Mouse (Mus musculus) liver, embryonic 13.5 days (tissue): ENCODE results near the gene Stam. TPM values are rescaled to one million over a fixed set of nuclear protein-coding genes. Genes with fewer than 3 reads are reported as not detected.
A peak's percentile ranks its signal among the peaks of the same experiment; 100 is the strongest.

Source experiments
- ATAC-seq: fragments of 200-750 bp; cut with Nextera tagmentation; 2 replicates; pipeline ENCODE4 v1.8.0; 2017; ENCODE audit warnings: low read depth, mild to moderate bottlenecking, moderate number of reproducible peaks, moderate library complexity
- DNase-seq: peaks from one replicate; pipeline ENCODE4 v3.0.0; 2022
- H3K27ac ChIP-seq: fragments of 300-500 bp; sonication (generic); 2 replicates; pipeline ENCODE4 v1.5.1; 2015; ENCODE audit warnings: moderate library complexity, mild to moderate bottlenecking, inconsistent platforms
- H3K27me3 ChIP-seq: fragments of 300-500 bp; sonication (generic); 2 replicates; pipeline ENCODE4 v1.6.1; 2015; ENCODE audit warnings: mild to moderate bottlenecking, inconsistent platforms
- H3K36me3 ChIP-seq: fragments of 300-500 bp; sonication (generic); 2 replicates; pipeline ENCODE4 v1.6.1; 2015; ENCODE audit warnings: mild to moderate bottlenecking, inconsistent platforms
- H3K4me1 ChIP-seq: fragments of 300-500 bp; sonication (generic); replicated peaks from 2 replicates; pipeline ENCODE4 v1.6.1; 2015; ENCODE audit warnings: inconsistent platforms
- H3K4me2 ChIP-seq: fragments of 300-500 bp; sonication (generic); 2 replicates; pipeline ENCODE4 v1.6.1; 2015; ENCODE audit warnings: inconsistent platforms, mild to moderate bottlenecking, moderate library complexity
- H3K4me3 ChIP-seq: fragments of 300-500 bp; sonication (generic); replicated peaks from 2 replicates; pipeline ENCODE4 v1.5.1; 2015; ENCODE audit warnings: mild to moderate bottlenecking, inconsistent platforms
- H3K9ac ChIP-seq: fragments of 300-500 bp; sonication (generic); 2 replicates; pipeline ENCODE4 v1.6.1; 2015; ENCODE audit warnings: mild to moderate bottlenecking, inconsistent platforms
- H3K9me3 ChIP-seq: fragments of 300-500 bp; sonication (generic); replicated peaks from 2 replicates; pipeline ENCODE4 v1.6.1; 2016; ENCODE audit warnings: inconsistent platforms
- WGBS: fragments of 180-500 bp; shearing (Covaris S2); methylation state at CpG from one replicate; pipeline ENCODE4 v1.1.7; 2015; ENCODE audit not compliant: insufficient replicate concordance; 5-methylcytosine and 5-hydroxymethylcytosine counted together
- polyA plus RNA-seq: library from polyadenylated mRNA; unstranded; fragments of >200 nt; fragmentation: Nextera tagmentation; extraction: Ambion mirVana; gene quantifications from 2 replicates; pipeline ENCODE4 v1.2.1, GENCODE M21; 2015

Gene Stam
- 25.9 and 32.1 TPM in 2 replicates for polyA plus RNA-seq

- H3K4me3 ChIP-seq = peak within 1 kb of the TSS; percentile 95
- H3K9ac ChIP-seq = peak within 1 kb of the TSS; percentile 96
- peaks cover 46% of the 10 kb centered on the region for H3K4me1 ChIP-seq
These were observed at the start of gene Stam for GRCm38 (mm10) chr2:14073362-14074220. TSS of gene Stam (plus strand) at chr2:14074098.

GRCm38 (mm10) chr2:14041249-14041648, 32.6 kb upstream of the Stam start:
- H3K9ac ChIP-seq = no peak overlapping the region
- ATAC-seq (no peak), DNase-seq (no peak)
- peaks cover 6% of the 10 kb centered on the region for H3K4me1 ChIP-seq
- peaks cover 29% of the 10 kb centered on the region for H3K36me3 ChIP-seq
- 96% methylated on average over 2 of the region's 2 CpGs for WGBS
- no peak overlapping the region for H3K27ac ChIP-seq
- no peaks in the 10 kb centered on the region for H3K9me3 ChIP-seq
- H3K27me3 ChIP-seq = no peaks in the 10 kb centered on the region
- H3K4me3 ChIP-seq = no peak overlapping the region
- no peak overlapping the region for H3K4me2 ChIP-seq

More at GRCm38 (mm10) chr2:14073362-14074220, at the start of gene Stam:
- no peaks in the 10 kb centered on the region for H3K9me3 ChIP-seq
- no peaks in the 10 kb centered on the region for H3K27me3 ChIP-seq
- peak; percentile 98 for ATAC-seq
- under 1% methylated on average over 50 of the region's 50 CpGs for WGBS
- peak within 1 kb of the TSS; percentile 78 for H3K4me2 ChIP-seq
- DNase-seq = peak; percentile 82
- H3K27ac ChIP-seq = peak within 1 kb of the TSS; percentile 99
- no peaks in the 10 kb centered on the region for H3K36me3 ChIP-seq

GRCm38 (mm10) chr2:14043011-14043410, 30.9 kb upstream of the Stam start:
- Histone ChIP-seq H3K4me2 (no peak overlapping the region), H3K4me1 (peaks cover 6% of the 10 kb centered on the region), H3K27ac (no peak overlapping the region), H3K36me3 (peaks cover 26% of the 10 kb centered on the region), H3K27me3 (no peaks in the 10 kb centered on the region), H3K9ac (no peak overlapping the region), H3K9me3 (no peaks in the 10 kb centered on the region), H3K4me3 (no peak overlapping the region)
- WGBS = 76% methylated on average over 3 of the region's 3 CpGs
- DNase-seq = no peak
- ATAC-seq = no peak

GRCm38 (mm10) chr2:14043577-14044170, 30.2 kb upstream of the Stam start:
- no peak overlapping the region for H3K4me3 ChIP-seq
- no peak for DNase-seq
- 72% methylated on average over 9 of the region's 9 CpGs for WGBS
- no peaks in the 10 kb centered on the region for H3K9me3 ChIP-seq
- peaks cover 26% of the 10 kb centered on the region for H3K36me3 ChIP-seq
- no peaks in the 10 kb centered on the region for H3K27me3 ChIP-seq
- H3K4me1 ChIP-seq = peaks cover 7% of the 10 kb centered on the region
- H3K27ac ChIP-seq = no peak overlapping the region
- no peak overlapping the region for H3K4me2 ChIP-seq
- H3K9ac ChIP-seq = no peak overlapping the region
- ATAC-seq = no peak

GRCm38 (mm10) chr2:14048381-14048780, 25.5 kb upstream of the Stam start:
- no peak overlapping the region for H3K4me3 ChIP-seq
- no peak overlapping the region for H3K9ac ChIP-seq
- H3K27me3 ChIP-seq = no peaks in the 10 kb centered on the region
- no peaks in the 10 kb centered on the region for H3K36me3 ChIP-seq
- peak; percentile 63 for ATAC-seq
- H3K27ac ChIP-seq = no peak overlapping the region
- DNase-seq = peak; percentile 22
- no peaks in the 10 kb centered on the region for H3K9me3 ChIP-seq
- H3K4me1 ChIP-seq = peaks cover 7% of the 10 kb centered on the region
- no peak overlapping the region for H3K4me2 ChIP-seq

GRCm38 (mm10) chr2:14048808-14049207, 25.1 kb upstream of the Stam start:
- DNase-seq (no peak), ATAC-seq (no peak; the same call in 1 of the 2 replicates)
- Histone ChIP-seq H3K27me3 (no peaks in the 10 kb centered on the region), H3K4me3 (no peak overlapping the region), H3K9ac (no peak overlapping the region), H3K9me3 (no peaks in the 10 kb centered on the region), H3K36me3 (no peaks in the 10 kb centered on the region), H3K4me1 (peaks cover 11% of the 10 kb centered on the region), H3K4me2 (no peak overlapping the region), H3K27ac (no peak overlapping the region)
- 59% methylated on average over 5 of the region's 5 CpGs for WGBS

- Histone ChIP-seq H3K9ac (no peak overlapping the region), H3K27ac (no peak overlapping the region), H3K4me3 (no peak overlapping the region), H3K36me3 (no peaks in the 10 kb centered on the region), H3K9me3 (no peaks in the 10 kb centered on the region), H3K4me2 (peak overlapping the region; percentile 91; the same call in 1 of the 2 replicates), H3K4me1 (peaks cover 28% of the 10 kb centered on the region), H3K27me3 (no peaks in the 10 kb centered on the region)
- no peak for DNase-seq
- ATAC-seq = no peak
- WGBS = 72% methylated on average over 3 of the region's 3 CpGs
These were observed 20.3 kb upstream of the Stam start for GRCm38 (mm10) chr2:14053618-14054017.

- Histone ChIP-seq H3K36me3 (no peaks in the 10 kb centered on the region), H3K27ac (no peak overlapping the region), H3K27me3 (no peaks in the 10 kb centered on the region), H3K4me2 (peak overlapping the region; percentile 91), H3K9me3 (no peaks in the 10 kb centered on the region), H3K4me1 (peaks cover 22% of the 10 kb centered on the region), H3K4me3 (peak overlapping the region; percentile 76; the same call in 1 of the 2 replicates), H3K9ac (no peak overlapping the region; the same call in 1 of the 2 replicates)
- 66% methylated on average over 3 of the region's 3 CpGs for WGBS
- ATAC-seq (no peak), DNase-seq (no peak)
These were observed 19.7 kb upstream of the Stam start for GRCm38 (mm10) chr2:14054163-14054562.

GRCm38 (mm10) chr2:14054716-14055115, 19.2 kb upstream of the Stam start:
- Histone ChIP-seq H3K9ac (peak overlapping the region; percentile 83), H3K4me2 (peak overlapping the region; percentile 91), H3K27me3 (no peaks in the 10 kb centered on the region), H3K36me3 (no peaks in the 10 kb centered on the region), H3K4me1 (peaks cover 22% of the 10 kb centered on the region), H3K9me3 (no peaks in the 10 kb centered on the region), H3K4me3 (peak overlapping the region; percentile 76), H3K27ac (peak overlapping the region; percentile 81)
- 3% methylated on average over 6 of the region's 6 CpGs for WGBS
- ATAC-seq (peak; percentile 62), DNase-seq (no peak)

GRCm38 (mm10) chr2:14055168-14055565, 18.7 kb upstream of the Stam start:
- peaks cover 22% of the 10 kb centered on the region for H3K4me1 ChIP-seq
- H3K27me3 ChIP-seq = no peaks in the 10 kb centered on the region
- DNase-seq (peak; percentile 43), ATAC-seq (peak; percentile 85)
- peak overlapping the region; percentile 81 for H3K27ac ChIP-seq
- H3K4me3 ChIP-seq = peak overlapping the region; percentile 76
- H3K4me2 ChIP-seq = peak overlapping the region; percentile 91
- H3K9ac ChIP-seq = peak overlapping the region; percentile 83
- no peaks in the 10 kb centered on the region for H3K9me3 ChIP-seq
- under 1% methylated on average over 51 of the region's 58 CpGs for WGBS
- no peaks in the 10 kb centered on the region for H3K36me3 ChIP-seq

GRCm38 (mm10) chr2:14055566-14056331, 18.1 kb upstream of the Stam start, which contains the start of gene Hacd1:
TSS of gene Hacd1 (minus strand) at chr2:14056135.
- H3K27ac ChIP-seq = peak within 1 kb of the TSS; percentile 81
- DNase-seq = peak; percentile 63
- H3K9me3 ChIP-seq = no peaks in the 10 kb centered on the region
- no peaks in the 10 kb centered on the region for H3K36me3 ChIP-seq
- peak; percentile 81 for ATAC-seq
- H3K4me3 ChIP-seq = peak within 1 kb of the TSS; percentile 76
- under 1% methylated on average over 98 of the region's 101 CpGs for WGBS
- peak within 1 kb of the TSS; percentile 91 for H3K4me2 ChIP-seq
- H3K27me3 ChIP-seq = no peaks in the 10 kb centered on the region
- peak within 1 kb of the TSS; percentile 83 for H3K9ac ChIP-seq
- H3K4me1 ChIP-seq = peaks cover 22% of the 10 kb centered on the region
